Mouse (Mus musculus) inflammation-experienced regulatory T-cells, adult 16 weeks (primary cell): ENCODE measurements around the gene Traf3. TPM values are rescaled to one million over a fixed set of nuclear protein-coding genes. Genes with fewer than 3 reads are reported as not detected.

Experiments
- polyA plus RNA-seq: library from polyadenylated mRNA; unstranded; fragments of 100-300 nt; shearing (Covaris generic); gene quantifications from one replicate; pipeline ENCODE4 v1.2.1, GENCODE M21; 2017

Gene Traf3
- 30.7 TPM for polyA plus RNA-seq

DNA sequence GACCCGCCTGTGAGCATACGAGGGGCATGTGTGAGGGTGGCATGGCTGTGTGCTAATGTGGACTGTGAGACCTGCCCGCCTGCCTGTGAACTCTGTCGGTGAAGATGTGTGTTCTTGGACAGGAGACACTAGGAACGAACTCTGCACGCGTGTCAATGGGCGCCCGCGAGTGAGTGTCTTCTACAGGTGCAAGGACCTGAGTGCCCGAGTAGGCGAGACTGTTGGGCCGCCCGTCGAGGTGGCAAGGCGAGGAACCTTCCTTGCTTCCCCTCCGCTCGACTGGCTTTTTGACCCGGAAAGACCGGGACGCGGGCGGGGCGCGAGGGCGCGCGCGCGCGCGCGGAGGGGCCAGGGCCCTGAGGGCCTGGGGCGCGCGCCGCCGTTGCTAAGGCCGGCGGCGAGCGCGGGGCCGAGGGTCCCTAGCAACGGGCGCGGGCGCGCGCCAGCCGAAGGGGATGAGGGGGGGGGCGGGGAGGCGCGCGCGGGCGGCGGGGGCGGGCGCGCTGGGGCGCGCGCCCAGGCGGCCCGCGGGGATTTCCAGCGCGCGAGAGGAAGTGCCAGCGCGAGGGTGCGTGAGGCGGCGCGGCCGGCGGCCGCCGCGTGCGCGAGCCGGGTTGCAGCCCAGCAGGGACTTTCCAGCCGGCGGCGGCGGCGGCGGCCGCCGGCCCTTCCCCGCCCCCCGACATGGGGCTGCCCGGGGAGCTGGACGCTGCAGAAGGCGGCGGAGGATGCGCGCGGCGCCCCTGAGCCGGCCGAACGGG, at the start of gene Traf3:
Gene Traf3, plus strand, starts transcription at position 540 of the 761 bp plus-strand sequence.

DNA sequence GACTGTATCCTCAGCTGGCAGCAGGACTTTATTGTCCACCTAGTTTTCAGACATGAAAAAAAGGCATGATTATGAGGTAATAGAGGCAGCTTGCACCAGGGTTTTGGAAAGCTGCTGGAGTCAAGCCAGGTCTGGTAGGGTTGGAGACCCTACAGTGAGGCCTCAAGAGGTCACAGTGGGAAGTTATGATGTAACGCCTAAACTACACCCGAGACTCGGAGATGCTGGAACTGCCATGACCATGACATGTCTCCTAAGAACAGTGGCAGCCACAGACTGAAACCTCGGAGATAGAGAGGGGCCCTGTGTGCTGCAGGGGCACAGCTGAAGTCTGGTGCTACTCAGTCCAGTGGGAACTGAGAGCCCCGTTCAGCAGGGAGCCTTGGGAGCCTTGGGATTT, 18.3 kb downstream of the Traf3 start, which contains the start of gene 4930595D18Rik:
Gene 4930595D18Rik, minus strand, starts transcription at position 16 of the 400 bp plus-strand sequence.

DNA sequence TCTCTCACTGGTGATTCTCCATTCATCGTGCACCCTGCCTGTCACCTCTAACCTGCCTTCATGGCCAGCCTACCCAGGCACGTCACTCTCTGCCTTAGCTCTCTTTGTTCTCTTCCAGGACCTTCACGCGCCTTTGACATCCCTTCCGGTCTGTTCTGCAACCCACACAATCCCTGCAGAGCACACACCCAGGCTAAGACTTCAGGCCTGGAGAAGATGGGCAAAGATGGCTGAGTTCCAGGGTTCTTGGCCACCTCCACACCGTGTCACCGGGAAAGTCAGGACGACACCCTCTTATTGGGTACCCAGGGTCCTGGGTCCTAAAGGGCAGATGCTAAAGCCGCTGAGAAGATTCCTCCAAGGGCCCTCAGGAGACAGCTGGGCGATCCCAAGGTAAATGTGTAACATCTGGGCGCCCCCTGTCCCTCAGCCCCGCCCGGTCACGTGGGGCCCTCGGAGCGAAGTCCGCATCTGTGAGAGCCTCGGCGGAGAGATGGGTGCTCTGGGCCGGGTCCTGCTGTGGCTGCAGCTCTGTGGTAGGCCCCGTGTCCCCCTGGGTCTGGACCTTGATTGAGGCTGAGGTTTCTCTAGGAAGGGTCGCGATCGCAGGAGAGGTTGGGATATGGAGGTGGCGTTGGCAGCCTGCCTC, 104.6 kb downstream of the Traf3 start, which contains the start of gene Amn:
Gene Amn, plus strand, starts transcription at position 467 of the 649 bp plus-strand sequence.

Other genes starting within 250 kb of the Traf3 start
- gene Ankrd9, start 187.3 kb upstream of the Traf3 start, polyA plus RNA-seq = 2.5 TPM
- 6.3 TPM for gene Rcor1, start 127.0 kb upstream of the Traf3 start, polyA plus RNA-seq
- gene 4930595D18Rik, start 18.1 kb downstream of the Traf3 start, polyA plus RNA-seq = 0.98 TPM
- gene Amn, start 104.7 kb downstream of the Traf3 start, polyA plus RNA-seq = not detected
- 0.15 TPM for gene Cdc42bpb, start 211.3 kb downstream of the Traf3 start, polyA plus RNA-seq
- not detected for gene Lbhd2, start 240.4 kb downstream of the Traf3 start, polyA plus RNA-seq